Mouse (Mus musculus): ENCODE data around the gene Nanog. TPM values are rescaled to one million over a fixed set of nuclear protein-coding genes. Genes with fewer than 3 reads are reported as not detected.
A peak's percentile ranks its signal among the peaks of the same experiment; 100 is the strongest.

Gene Nanog
- polyA plus RNA-seq, 1 experiment: 0.10 TPM

GRCm38 (mm10) chr6:122761011-122761599, 53.8 kb downstream of the Nanog start:
- peak overlapping the region; percentile 78; the same call in 1 of the 2 replicates for H3K27ac ChIP-seq (ENCODE audit: insufficient read depth, low read length)
- TF ChIP-seq POLR2A (IDR thresholded peaks at IDR 0.05; ENCODE audit: extremely low read depth, insufficient read depth, low read length) (peak; percentile 98), CTCF (IDR thresholded peaks at IDR 0.05; ENCODE audit: extremely low read depth, insufficient read depth, low read length) (no peak)

GRCm38 (mm10) chr6:122761901-122762300, 54.6 kb downstream of the Nanog start:
- H3K27ac ChIP-seq (ENCODE audit: insufficient read depth, low read length): no peak overlapping the region
- TF ChIP-seq POLR2A (IDR thresholded peaks at IDR 0.05; ENCODE audit: extremely low read depth, insufficient read depth, low read length) (no peak), CTCF (IDR thresholded peaks at IDR 0.05; ENCODE audit: extremely low read depth, insufficient read depth, low read length) (no peak)
- H3K4me1 ChIP-seq (ENCODE audit: control insufficient read depth, insufficient read depth, low read length): no peaks in the 10 kb centered on the region; the same call in 1 of the 2 replicates
- no peak overlapping the region; the same call in 1 of the 2 replicates for H3K4me3 ChIP-seq (ENCODE audit: insufficient read depth, low read length)

More at GRCm38 (mm10) chr6:122761011-122761599, 53.8 kb downstream of the Nanog start:
- Histone ChIP-seq H3K4me3 (ENCODE audit: insufficient read depth, low read length) (peak overlapping the region; percentile 41), H3K4me1 (ENCODE audit: control insufficient read depth, insufficient read depth, low read length) (no peaks in the 10 kb centered on the region; the same call in 1 of the 2 replicates)

- no peak overlapping the region for H3K4me3 ChIP-seq (ENCODE audit: insufficient read depth, low read length)
- no peak overlapping the region for H3K27ac ChIP-seq (ENCODE audit: insufficient read depth, low read length)
- no peak for TF ChIP-seq CTCF (IDR thresholded peaks at IDR 0.05; ENCODE audit: extremely low read depth, insufficient read depth, low read length)
- TF ChIP-seq POLR2A (IDR thresholded peaks at IDR 0.05; ENCODE audit: extremely low read depth, insufficient read depth, low read length): no peak
- H3K4me1 ChIP-seq (ENCODE audit: control insufficient read depth, insufficient read depth, low read length): no peaks in the 10 kb centered on the region; the same call in 1 of the 2 replicates
Observed at GRCm38 (mm10) chr6:122762480-122762879, 55.2 kb downstream of the Nanog start.

GRCm38 (mm10) chr6:122762952-122763700, 55.8 kb downstream of the Nanog start:
- no peak overlapping the region for H3K27ac ChIP-seq (ENCODE audit: insufficient read depth, low read length)
- TF ChIP-seq POLR2A (IDR thresholded peaks at IDR 0.05; ENCODE audit: extremely low read depth, insufficient read depth, low read length) (no peak), CTCF (IDR thresholded peaks at IDR 0.05; ENCODE audit: extremely low read depth, insufficient read depth, low read length) (no peak)
- H3K4me1 ChIP-seq (ENCODE audit: control insufficient read depth, insufficient read depth, low read length): no peaks in the 10 kb centered on the region; the same call in 1 of the 2 replicates

GRCm38 (mm10) chr6:122763844-122764445, 56.7 kb downstream of the Nanog start:
- H3K4me3 ChIP-seq (ENCODE audit: insufficient read depth, low read length): peak overlapping the region; percentile 24
- no peaks in the 10 kb centered on the region for H3K4me1 ChIP-seq (ENCODE audit: control insufficient read depth, insufficient read depth, low read length)
- H3K27ac ChIP-seq (ENCODE audit: insufficient read depth, low read length): peak overlapping the region; percentile 69
- TF ChIP-seq POLR2A (IDR thresholded peaks at IDR 0.05; ENCODE audit: extremely low read depth, insufficient read depth, low read length) (no peak), CTCF (IDR thresholded peaks at IDR 0.05; ENCODE audit: extremely low read depth, insufficient read depth, low read length) (no peak)

More at GRCm38 (mm10) chr6:122762952-122763700, 55.8 kb downstream of the Nanog start:
- no peak overlapping the region for H3K4me3 ChIP-seq (ENCODE audit: insufficient read depth, low read length)

Other genes with a start within 250 kb of the Nanog start
- gene Rimklb, start 208.7 kb upstream of the Nanog start, polyA plus RNA-seq (2012; rRNA removed): 41.6 and 49.5 TPM in 2 replicates
- 0.83 and 0.92 TPM in 2 replicates for gene Mfap5, start 201.6 kb upstream of the Nanog start, polyA plus RNA-seq (2012; rRNA removed)
- not detected in 2 replicates for gene Aicda, start 153.7 kb upstream of the Nanog start, polyA plus RNA-seq (2012; rRNA removed)
- 3.1 and 4.5 TPM in 2 replicates for gene Apobec1, start 105.0 kb upstream of the Nanog start, polyA plus RNA-seq (2012; rRNA removed)
- not detected in 2 replicates for gene Gdf3, start 97.4 kb upstream of the Nanog start, polyA plus RNA-seq (2012; rRNA removed)
- gene Dppa3, start 81.1 kb upstream of the Nanog start, polyA plus RNA-seq (2012; rRNA removed): not detected in 2 replicates
- 100 and 101 TPM in 2 replicates for gene Slc2a3, start 94.2 kb downstream of the Nanog start, polyA plus RNA-seq (2012; rRNA removed)
- 12.7 and 13.1 TPM in 2 replicates for gene Foxj2, start 112.4 kb downstream of the Nanog start, polyA plus RNA-seq (2012; rRNA removed)
- 1.5 and 1.7 TPM in 2 replicates for gene C3ar1, start 148.7 kb downstream of the Nanog start, polyA plus RNA-seq (2012; rRNA removed)
- gene Necap1, start 167.0 kb downstream of the Nanog start, polyA plus RNA-seq (2012; rRNA removed): 127 and 133 TPM in 2 replicates
- gene Clec4a1, start 214.4 kb downstream of the Nanog start, polyA plus RNA-seq (2012; rRNA removed): 0.46 and 0.47 TPM in 2 replicates
- gene Clec4a3, start 245.0 kb downstream of the Nanog start, polyA plus RNA-seq (2012; rRNA removed): 0.65 and 0.74 TPM in 2 replicates